Mouse (Mus musculus): ENCODE measurements around the gene Olfr1495.

The Olfr1495 gene

GRCm38 (mm10) chr19:13764306-13764705 lies at the start of gene Olfr1495:
Olfr1495 (plus strand) TSS chr19:13764606.
- in situ Hi-C loops (cut with MboI, MseI), result no loop called here

DNA sequence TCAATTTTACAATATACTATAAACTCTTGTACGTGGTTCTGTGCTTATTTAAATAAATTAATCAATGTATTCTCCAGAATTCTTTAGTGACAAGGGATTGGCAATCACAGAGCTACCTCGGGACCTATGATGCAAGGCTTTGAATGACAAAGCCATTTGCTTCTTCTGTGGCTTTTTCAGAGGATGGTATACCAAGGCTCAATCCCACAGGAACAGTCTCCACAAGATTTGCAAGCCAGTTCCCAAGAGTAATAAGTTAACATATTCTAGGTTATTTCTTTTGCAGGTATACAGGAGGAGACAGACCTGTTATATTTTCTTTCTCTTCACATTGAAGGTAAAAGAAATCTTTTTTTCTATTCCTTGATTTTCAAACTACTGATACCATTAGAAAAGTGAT lies 41.4 kb upstream of the Olfr1495 start, which contains the start of gene Olfr1493-ps1:
Gene Olfr1493-ps1 (plus strand): TSS at position 301 of the 400 bp plus-strand sequence.
- in situ Hi-C loops (cut with MboI, MseI), result no loop called here

DNA sequence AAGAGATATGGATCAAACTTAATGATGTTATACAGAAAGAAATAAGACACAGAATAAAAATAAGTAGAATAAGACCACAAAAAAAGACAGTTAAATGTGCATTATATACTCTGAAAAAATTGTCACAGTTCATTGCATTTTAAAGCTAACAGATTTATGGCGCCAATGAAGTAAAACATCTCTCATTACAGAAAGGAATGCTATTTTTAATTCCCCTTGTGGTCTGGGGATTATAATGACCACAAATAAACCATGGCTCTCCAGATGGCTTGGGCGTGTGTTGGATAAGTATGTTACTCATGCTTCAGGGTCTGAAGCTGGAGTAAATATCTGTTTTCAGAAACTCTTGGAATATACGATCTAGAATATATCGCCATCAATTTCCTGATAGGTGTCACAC lies 25.0 kb upstream of the Olfr1495 start, which contains the start of gene Olfr1494:
Gene Olfr1494 (plus strand): TSS at position 301 of the 400 bp plus-strand sequence.
- in situ Hi-C loops (cut with MboI, MseI), result no loop called here

DNA sequence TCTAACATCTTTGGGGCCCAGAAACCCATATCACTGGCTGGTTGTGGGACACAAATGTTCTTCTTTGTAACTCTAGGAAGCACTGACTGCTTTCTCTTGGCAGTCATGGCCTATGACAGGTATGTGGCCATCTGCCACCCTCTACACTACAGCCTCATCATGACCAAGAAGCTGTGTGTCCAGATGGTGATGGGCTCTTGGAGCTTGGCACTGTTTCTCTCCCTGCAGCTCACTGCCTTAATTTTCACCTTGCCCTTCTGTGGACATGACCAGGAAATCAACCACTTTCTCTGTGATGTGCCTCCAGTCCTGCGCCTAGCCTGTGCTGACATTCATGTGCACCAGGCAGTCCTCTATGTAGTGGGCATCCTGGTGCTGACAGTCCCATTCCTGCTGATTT lies 15.0 kb upstream of the Olfr1495 start:
- in situ Hi-C loops (cut with MboI, MseI), result no loop called here

GRCm38 (mm10) chr19:13768565-13769276 lies 4.3 kb downstream of the Olfr1495 start:
- in situ Hi-C loops (cut with MboI, MseI), result no loop called here

DNA sequence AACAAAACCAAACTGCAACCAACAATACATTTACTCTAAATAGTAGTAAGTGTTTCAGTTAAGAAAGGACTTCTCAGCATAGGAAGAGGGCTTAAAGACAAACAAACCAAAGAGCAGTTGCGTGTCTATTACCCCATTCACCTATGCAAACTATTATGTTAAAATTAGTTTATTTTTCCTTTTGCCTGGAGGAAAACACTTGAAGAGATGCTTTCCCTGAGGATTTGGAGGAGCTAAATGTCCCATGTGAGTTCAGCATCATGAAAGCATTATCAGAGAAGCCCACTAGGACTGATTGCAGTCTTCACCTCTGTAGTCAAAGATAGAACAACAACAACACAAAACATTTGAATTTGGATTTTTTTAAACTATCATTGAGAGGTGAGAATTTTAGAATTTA lies 13.2 kb downstream of the Olfr1495 start, which contains the start of gene Olfr1496:
Gene Olfr1496 (plus strand): TSS at position 301 of the 400 bp plus-strand sequence.
- in situ Hi-C loops (cut with MboI, MseI), result no loop called here

DNA sequence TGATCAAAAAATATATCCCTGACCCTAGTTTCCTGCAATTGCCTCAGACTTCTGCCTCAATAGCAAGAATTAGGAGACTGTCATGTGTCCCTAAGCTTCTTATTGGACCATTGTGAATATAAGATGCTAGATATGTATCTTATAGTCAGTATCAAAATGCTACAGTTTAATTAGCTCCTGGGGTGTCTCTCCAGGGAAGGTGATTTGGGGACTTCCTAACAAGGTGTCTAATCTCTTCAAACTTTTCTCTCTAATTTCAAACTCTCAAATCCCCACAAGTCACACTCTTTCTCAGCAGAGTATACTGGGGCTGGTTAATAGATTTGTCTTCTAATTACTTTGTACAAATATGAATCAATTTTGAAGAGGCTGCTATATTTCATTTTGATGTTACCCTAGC lies 33.7 kb downstream of the Olfr1495 start, which contains the start of gene Olfr1497:
Gene Olfr1497 (minus strand): TSS at position 101 of the 400 bp plus-strand sequence.
- in situ Hi-C loops (cut with MboI, MseI), result no loop called here

DNA sequence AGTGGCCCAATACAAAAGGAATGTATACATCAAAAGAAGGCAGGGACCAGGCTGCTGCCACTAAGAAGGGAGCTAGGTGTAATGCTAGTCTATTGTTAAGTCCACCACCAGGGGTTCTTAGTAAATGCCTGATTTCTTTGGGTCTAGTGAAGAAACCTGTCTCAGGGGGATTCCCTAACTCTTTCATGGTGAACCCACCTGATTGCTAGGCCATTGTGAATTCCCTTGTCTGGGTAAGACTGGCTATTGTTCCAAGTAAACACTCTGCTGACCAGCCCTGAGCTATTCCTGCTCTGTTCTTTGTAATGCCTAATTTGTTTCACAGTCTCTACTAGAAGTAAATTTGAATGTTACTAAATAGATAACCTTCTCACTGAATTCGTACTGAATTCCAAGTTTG lies 41.1 kb downstream of the Olfr1495 start:
- in situ Hi-C loops (cut with MboI, MseI), result loop anchor here (25.0 kb wide), 2 partner anchors 1118 to 1268 kb away; partner anchors contain the start of genes Fam111a, Keg1 and Olfr1443

DNA sequence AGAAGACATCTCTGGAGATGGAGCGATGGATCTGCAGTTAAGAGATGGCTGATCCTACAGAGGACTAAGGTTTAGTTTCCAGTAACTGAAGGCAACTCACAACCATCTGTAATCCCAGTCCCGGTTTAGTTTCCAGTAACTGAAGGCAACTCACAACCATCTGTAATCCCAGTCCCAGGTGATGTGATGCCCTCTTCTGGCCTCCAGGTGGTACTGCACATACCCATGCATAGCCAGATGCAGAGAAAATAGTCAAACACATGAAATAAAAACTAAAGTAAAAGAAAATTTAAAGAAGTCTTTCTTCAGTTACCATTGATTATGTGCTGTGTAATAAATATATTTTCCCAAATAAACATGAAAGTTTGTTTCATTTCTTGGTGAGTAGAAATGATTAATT lies 48.4 kb downstream of the Olfr1495 start:
- in situ Hi-C loops (cut with MboI, MseI), result loop anchor here (25.0 kb wide), 2 partner anchors 1126 to 1276 kb away; partner anchors contain the start of genes Fam111a, Keg1 and Olfr1443

DNA sequence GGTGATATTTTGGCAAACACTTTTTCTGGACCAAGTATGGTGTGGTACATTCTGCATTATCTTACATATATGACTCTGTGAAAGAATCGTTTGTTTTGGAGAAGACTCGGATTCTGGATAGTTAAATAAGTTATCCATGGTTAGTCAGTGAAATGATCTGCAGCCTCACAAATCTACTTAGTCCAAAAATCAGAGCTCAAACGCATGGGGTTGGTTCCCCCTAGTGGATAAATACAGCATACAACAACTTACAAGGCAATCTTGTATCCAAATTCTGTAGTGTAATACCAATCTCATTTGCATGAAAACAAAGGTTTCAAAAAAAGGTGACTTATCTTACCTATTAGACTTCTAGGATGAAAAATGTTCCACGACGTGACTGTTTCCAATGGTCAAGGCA lies 54.4 kb downstream of the Olfr1495 start:
- in situ Hi-C loops (cut with MboI, MseI), result loop anchor here (25.0 kb wide), 2 partner anchors 1132 to 1282 kb away; partner anchors contain the start of genes Fam111a, Keg1 and Olfr1443

DNA sequence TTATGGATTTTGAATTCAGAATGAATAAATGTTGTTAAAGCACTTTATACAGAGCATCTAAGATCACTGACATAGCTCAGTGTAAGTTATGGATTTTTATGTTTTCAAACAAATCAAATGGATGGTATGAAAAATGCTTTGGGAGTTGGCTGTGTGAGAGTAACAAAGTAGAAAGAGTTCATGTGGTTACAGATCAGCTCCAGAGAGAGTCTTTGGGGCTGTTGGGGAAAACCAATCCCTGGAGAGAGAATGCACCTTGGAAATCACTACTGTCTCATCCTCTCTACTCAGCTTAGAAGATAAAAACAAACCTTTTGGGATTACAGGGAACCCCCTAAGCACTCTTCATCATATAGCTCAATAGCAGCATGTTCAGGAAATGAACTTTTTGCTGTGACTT lies 54.9 kb downstream of the Olfr1495 start, which contains the start of gene Olfr1499:
Gene Olfr1499 (minus strand): TSS at position 101 of the 400 bp plus-strand sequence.
- in situ Hi-C loops (cut with MboI, MseI), result loop anchor here (25.0 kb wide), 2 partner anchors 1132 to 1282 kb away; partner anchors contain the start of genes Fam111a, Keg1 and Olfr1443

Measured in T-helper 1 cell (primary cell).